Mouse (Mus musculus) liver, postnatal 0 days (tissue): ENCODE data around the gene Morn4.

ENCODE experiments used
- CTCF ChIP-seq: sonication (generic); IDR thresholded peaks from 2 replicates; pipeline ENCODE4 v1.5.1; 2016; ENCODE audit warnings: antibody characterized with exemption, low read depth
- EP300 ChIP-seq: IDR thresholded peaks from 2 replicates; pipeline ENCODE4 v1.6.1; 2016; ENCODE audit warnings: antibody characterized with exemption, low read depth, mild to moderate bottlenecking

DNA sequence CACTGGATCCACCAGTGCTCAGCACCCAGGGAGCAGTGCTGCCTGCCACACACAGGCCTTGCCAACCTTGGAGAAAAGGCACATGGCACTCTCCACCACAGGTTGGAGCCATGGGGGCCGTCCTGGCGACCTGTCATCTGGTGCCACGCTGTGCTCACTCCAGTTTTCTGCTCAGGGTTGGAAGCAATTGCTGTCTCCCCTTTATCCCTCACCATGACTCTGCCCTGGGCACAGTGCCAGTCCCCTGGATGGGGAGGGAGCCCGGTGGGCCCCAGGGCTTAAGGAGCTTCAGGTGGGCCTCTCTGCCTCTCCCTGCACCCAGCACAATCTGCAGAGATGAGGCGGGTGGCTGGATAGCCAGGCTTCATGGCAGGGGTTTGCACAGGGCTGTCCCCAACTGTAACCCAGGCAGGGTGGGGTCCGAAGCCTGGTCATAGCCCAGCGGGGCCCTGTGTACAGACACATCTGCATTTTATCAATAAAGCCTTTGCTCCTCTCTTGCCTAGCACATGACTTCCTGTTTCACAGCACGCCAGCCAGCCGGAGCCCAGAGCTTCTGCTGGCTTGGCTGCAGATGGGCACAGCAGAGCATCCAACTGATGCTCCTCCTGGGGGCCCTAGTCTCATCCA, 51.9 kb downstream of the Morn4 start:
- TF ChIP-seq CTCF (no peak), EP300 (no peak)
